Mouse (Mus musculus) C2C12 (cell line): Measurements from ENCODE around the gene Trim24.

Experiments
- CTCF ChIP-seq: IDR thresholded peaks from one replicate; pipeline ENCODE4 v1.5.1; 2011; ENCODE audit not compliant: control insufficient read depth, insufficient read depth, insufficient read length
- MAX ChIP-seq: IDR thresholded peaks from one replicate; pipeline ENCODE4 v1.6.1; 2011; ENCODE audit warnings: mild to moderate bottlenecking, control low read depth

GRCm38 (mm10) chr6:37913525-37913924 is 42.9 kb downstream of the Trim24 start:
- no peak for TF ChIP-seq CTCF
- TF ChIP-seq MAX = no peak
